Mouse (Mus musculus) induced T-regulatory cell, adult 2 months (primary cell): ENCODE results near the gene Pacsin2.

ENCODE experiments used
- DNase-seq: peaks from one replicate; pipeline ENCODE4 v3.0.0-alpha.2; 2012; ENCODE audit warnings: low read depth

Pacsin2 gene

GRCm38 (mm10) chr15:83451621-83452210, 12.7 kb downstream of the Pacsin2 start:
- DNase-seq, result no peak

DNA sequence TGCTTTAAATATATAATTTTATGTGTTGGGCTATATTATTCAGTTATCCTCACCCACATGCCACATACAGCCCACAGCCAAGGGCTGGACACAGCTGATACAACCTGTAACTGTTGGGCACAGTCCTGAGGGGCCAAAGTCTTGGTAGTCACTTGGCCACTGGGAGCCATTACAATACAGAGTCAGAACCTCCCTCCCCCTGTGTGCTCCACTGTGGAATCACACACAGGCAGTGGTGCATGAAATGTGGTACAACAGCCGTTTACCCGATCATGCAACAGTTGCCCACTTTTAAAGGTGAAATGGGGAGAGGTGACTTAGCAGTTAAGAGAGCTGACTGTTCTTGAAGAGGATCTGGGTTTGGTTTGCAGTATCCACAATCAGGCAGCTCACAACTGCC, 14.4 kb downstream of the Pacsin2 start:
- DNase-seq, result no peak

- no peak for DNase-seq
These were observed 15.8 kb downstream of the Pacsin2 start for GRCm38 (mm10) chr15:83448646-83449045.

DNA sequence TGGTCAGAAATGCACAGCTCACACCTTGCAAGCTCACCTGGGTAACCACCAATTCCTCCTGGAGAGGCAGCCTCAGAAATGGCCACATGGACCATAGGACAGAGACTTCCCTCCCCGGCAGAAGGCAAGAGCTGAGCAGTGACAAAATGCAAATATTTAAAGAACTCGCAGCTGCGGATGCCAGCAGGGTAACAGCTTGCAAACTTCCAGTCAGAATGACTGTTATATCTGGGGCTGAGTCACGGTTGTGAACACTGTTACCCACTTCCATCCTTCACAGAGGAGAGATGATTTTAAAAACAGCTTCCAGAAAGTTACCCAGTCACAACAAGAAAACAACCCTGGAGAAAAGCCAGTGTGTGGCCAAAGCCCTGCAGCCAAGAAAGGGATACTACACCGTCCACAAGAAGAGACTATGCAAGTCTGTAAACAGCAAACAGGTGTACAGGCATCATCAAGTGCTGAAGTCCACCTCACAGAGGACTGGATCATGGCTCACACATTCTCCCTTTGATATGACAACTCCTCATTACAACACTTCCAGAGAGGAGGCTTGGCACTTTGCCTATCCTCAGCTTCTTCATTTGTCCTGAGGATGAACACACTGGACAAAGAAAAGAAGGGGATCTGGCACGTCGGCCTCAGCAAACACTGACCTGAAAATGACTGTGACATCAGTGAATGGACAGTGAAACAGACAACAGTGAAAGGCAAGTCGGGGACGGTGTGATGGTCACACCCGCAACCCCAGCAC, 16.4 kb downstream of the Pacsin2 start:
- DNase-seq, result no peak

DNA sequence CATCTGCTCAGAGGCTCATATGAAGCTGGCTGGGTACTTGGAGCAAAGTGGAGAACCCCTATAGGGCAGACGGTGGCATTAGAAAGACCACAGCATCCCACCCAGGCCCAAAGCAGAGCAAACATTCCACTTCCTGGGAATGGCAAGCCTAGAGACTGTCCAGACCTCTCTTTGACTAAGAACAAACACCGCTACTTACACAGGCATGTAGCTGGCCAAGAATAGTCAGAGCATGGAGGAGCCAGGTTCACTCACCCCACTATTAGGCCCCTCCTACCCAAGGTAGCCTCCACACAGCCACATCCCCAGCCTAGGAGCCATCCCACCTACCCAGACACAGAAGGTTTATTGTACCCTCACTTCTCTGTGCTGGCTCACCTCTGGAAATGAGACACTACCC, 18.5 kb downstream of the Pacsin2 start:
- DNase-seq, result no peak

- no peak for DNase-seq
These were observed 19.0 kb downstream of the Pacsin2 start for GRCm38 (mm10) chr15:83445383-83445782.

- DNase-seq, result no peak
These were observed 20.0 kb downstream of the Pacsin2 start for GRCm38 (mm10) chr15:83444425-83444824.

DNA sequence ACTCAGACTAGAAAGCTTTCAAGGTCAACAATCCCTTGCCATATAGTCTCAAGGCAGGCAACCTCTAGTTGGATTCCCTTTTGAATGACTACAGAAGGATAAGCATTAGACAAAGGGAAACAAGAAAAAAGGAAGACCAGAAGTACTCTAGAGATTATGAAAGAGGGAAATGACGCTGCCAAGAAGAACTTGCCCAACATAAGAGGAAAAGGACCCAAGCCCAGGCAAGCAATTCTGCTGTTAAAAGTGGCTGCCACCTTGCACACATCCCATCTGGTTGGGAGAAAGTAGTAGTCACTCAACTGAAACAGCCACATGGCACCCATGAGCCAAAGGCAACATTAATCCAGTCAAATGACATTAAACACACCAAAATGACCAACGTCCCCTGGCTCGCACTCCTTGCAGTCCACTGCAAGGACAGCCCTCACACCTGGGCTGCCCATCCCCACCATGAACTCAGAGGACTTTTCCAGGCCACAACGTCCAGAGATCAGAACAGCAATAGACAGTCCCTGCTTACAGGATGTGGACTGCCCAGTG, 21.8 kb downstream of the Pacsin2 start:
- DNase-seq, result no peak

DNA sequence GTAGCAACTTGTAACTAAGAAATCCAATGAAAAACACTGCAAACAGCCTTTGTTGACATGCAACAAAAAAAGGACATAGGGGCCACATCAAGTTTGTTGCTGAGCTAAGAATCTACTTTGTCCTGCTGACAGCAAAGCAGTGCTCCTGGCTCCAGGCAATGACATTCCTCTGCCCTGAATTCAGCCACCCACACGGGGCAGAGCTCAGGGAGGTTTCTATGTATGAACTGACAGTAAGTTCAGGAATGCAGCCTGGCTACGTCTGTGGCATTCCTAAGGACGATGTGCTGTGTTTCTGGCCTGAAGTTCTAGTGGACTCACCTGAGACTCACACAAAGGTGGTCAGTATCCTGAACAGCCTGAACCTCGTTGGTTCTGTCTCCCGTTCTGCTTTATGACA, 23.7 kb downstream of the Pacsin2 start:
- no peak for DNase-seq

GRCm38 (mm10) chr15:83436541-83436940, 27.9 kb downstream of the Pacsin2 start:
- no peak for DNase-seq

DNA sequence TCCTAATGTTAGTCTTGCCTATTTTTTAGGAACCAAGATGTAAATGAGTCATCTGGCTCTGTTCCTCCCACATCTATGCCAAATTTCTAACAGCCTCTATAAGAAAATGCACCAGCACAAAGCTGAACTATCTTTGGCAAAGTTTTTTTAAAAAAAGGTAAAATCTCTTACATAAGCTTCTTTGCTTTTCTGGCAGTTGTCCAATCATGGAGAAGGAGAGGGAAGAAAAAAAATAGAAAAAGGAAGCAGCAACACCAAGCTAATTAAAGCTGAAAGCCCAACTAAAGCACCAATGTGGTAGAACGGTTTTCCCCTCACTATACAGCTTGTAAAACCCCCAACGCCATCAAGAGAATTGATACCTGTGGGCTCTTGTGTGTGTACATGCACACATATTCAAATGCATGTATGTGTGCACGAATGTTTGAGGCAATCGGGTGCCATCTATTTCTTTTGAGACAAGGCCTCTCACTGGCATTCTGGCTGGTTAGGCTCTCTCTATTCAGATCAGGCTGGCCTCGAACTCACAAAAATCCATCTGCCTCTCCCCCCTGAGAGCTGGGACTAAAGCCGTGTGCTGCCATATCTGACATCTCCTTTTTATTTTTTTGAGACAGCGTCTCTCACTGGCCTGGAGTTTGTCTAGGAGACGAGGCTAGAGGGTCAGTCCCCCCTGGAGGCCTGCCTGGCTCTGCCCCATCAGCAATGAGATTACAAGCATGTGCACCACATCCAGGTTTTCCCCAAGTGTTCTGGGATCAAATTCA, 28.9 kb downstream of the Pacsin2 start:
- no peak for DNase-seq

GRCm38 (mm10) chr15:83434692-83435091, 29.7 kb downstream of the Pacsin2 start:
- no peak for DNase-seq

GRCm38 (mm10) chr15:83433344-83433743, 31.1 kb downstream of the Pacsin2 start:
- DNase-seq, result no peak

GRCm38 (mm10) chr15:83432231-83433031, 32.0 kb downstream of the Pacsin2 start:
- DNase-seq, result peak; percentile 36

- no peak for DNase-seq
These were observed 33.2 kb downstream of the Pacsin2 start for GRCm38 (mm10) chr15:83430986-83431763.

- no peak for DNase-seq
These were observed 34.0 kb downstream of the Pacsin2 start for GRCm38 (mm10) chr15:83430419-83430818.

DNA sequence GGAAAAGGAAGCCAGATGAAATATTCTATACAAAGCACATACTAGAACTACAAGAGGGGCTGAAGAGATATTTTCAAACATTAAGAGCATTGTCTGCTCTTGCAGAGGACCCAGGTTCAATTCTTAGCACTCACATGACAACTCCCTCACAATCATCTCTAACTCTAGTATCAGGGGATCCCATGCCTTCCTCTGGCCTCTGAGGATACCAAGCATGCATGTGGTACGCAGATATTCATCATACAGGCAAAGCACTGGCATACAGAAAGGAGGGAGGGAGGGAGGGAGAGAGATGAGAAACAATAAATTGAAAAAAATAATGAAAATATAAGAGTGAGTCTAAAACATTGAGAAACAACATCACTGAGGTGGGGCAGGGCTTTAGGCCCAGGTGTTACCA, 35.8 kb downstream of the Pacsin2 start:
- DNase-seq, result no peak

GRCm38 (mm10) chr15:83427294-83428163, 36.9 kb downstream of the Pacsin2 start:
- peak; percentile 22 for DNase-seq

DNA sequence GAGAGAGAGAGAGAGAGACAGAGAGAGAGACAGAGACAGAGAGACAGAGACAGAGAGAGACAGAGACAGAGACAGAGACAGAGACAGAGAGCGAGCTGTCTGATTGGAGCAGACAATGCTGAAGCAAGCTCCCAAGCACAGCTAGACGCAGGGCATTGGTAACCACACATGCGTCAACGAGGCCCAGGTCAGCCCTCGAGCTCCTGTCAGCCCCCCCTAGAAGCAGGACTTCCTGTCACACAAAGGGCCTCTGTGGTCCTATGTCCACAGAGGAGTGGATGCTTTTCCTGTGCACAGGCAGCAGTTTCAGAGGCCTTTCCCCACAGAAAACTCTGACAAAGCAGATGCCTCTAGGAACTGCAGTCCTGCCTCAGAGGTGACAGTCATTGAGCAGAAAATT, 38.6 kb downstream of the Pacsin2 start:
- DNase-seq, result no peak

DNA sequence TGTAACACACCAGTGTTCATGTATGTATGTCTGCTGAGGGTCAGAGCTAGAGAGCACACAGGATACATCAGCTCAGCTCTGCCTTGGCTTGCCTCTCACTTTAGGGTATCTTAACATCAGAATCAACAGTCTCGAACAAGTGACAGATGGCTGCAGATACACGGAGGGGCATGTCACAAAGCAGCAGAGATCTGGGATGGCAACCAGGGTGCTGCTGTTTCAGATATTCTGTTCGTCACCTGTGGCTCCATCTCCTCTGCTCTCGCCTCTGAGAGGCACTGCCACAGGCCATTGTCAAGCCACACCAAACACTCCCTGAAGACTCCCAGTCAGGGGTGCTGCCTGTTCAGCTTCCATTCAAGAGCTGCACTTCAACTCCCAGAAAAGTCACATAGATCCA, 39.1 kb downstream of the Pacsin2 start:
- DNase-seq, result no peak
